Mouse (Mus musculus) embryo, embryonic 9.5 days (tissue): ENCODE measurements around the gene Olfr1275.

Experiments
- DNase-seq: peaks from one replicate; pipeline ENCODE4 v3.0.0-alpha.2; 2017; ENCODE audit errors: extremely low spot score

Olfr1275 gene

GRCm38 (mm10) chr2:111235186-111235585, at the start of gene Olfr1275:
Gene Olfr1275 (minus strand): TSS chr2:111235286.
- DNase-seq = no peak

DNA sequence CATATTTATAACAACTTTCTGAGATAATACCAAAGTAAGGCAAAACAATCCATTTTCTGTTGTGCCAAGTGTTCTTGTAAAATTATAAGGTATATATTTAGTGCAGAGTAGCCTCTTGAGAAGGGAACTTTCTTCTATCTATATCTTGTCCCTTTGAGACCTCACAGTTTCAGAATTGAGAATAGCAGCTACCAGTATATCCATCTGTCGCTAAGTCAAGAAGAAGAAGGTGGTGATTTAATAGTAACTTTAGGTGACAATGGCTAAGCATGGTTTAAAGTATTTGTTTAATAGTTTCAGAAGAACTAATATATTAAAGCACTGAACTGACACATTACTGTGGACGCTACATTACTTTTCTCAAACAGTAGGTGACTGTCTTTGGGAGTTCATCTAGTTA, 38.9 kb upstream of the Olfr1275 start, which contains the start of gene Olfr1277:
Olfr1277 (minus strand) TSS at position 101 of the 400 bp plus-strand sequence.
- no peak for DNase-seq

DNA sequence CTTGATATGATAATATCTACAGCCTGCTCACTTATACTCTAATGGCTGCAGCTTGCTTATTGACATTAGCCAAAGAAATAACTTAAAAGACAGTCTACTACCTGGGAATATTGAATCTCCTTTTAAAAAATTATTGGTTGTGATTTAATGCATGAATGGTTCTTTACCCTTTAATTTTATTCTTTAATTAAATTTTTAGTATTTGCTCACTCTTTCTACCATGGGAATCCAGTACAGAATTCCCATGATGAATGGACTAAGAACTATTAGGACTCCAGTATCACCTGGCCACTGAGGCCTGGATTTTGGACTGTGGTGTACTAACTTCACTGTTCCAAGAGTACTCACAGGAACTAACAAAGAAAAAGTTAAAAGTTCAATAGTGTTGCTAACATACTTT, 19.1 kb upstream of the Olfr1275 start, which contains the start of gene Olfr1276:
Olfr1276 (plus strand) TSS at position 301 of the 400 bp plus-strand sequence.
- no peak for DNase-seq

DNA sequence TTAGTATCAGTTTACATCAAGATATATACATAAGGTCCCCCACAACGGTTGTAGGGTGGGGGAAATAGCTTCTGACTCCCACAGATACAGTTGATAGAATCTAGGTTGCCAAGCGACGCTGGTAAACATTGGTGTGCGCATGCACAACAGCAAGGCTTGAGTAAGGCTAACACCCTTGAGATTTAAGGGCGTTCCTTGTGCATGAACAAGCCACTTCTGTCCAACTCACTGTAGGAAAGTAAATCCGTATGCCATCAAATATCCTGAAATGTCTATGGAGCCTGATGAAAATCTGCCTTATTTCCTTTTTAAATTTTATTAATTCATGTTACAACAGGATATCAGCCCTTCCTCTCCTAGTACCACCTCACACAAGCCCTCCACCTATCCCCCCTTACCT, 5.6 kb downstream of the Olfr1275 start, which contains the start of gene 4930430A15Rik:
4930430A15Rik (minus strand) TSS at position 101 of the 400 bp plus-strand sequence.
- DNase-seq = no peak

GRCm38 (mm10) chr2:111182068-111182467, 53.0 kb downstream of the Olfr1275 start:
- no peak for DNase-seq
